Mouse (Mus musculus) liver, adult 2 months (tissue): ENCODE measurements around the gene Lig3. TPM values are rescaled to one million over a fixed set of nuclear protein-coding genes. Genes with fewer than 3 reads are reported as not detected.
"Not testable (repeated sequence)": the region's sequence is repeated elsewhere in the genome, so short reads cannot be mapped to it uniquely, and the experiment has no call there.

Experiments used
- DNase-seq: peaks from one replicate; pipeline ENCODE4 v3.0.0-alpha.2; 2011; ENCODE audit warnings: low read depth, low spot score; ENCODE audit errors: extremely low read depth
- H3K27ac ChIP-seq: fragments of 200-500 bp; replicated peaks from 2 replicates; pipeline ENCODE4 v1.5.1; 2012; ENCODE audit warnings: low read depth, mild to moderate bottlenecking, control low read depth, inconsistent platforms, low read length; ENCODE audit not compliant: insufficient read depth
- H3K27me3 ChIP-seq: fragments of 200-500 bp; 2 replicates; pipeline ENCODE4 v1.6.1; 2012; ENCODE audit warnings: mild to moderate bottlenecking, moderate library complexity, low read length, inconsistent platforms; ENCODE audit not compliant: control insufficient read depth, insufficient read depth
- H3K36me3 ChIP-seq: fragments of 200-500 bp; 2 replicates; pipeline ENCODE4 v1.6.1; 2012; ENCODE audit warnings: low read length, inconsistent platforms; ENCODE audit not compliant: control insufficient read depth, insufficient read depth
- H3K4me1 ChIP-seq: fragments of 200-500 bp; 2 replicates; pipeline ENCODE4 v1.6.1; 2011; ENCODE audit warnings: low read length; ENCODE audit not compliant: control insufficient read depth, insufficient read depth
- H3K4me3 ChIP-seq: fragments of 200-500 bp; 2 replicates; pipeline ENCODE4 v1.5.1; 2011; ENCODE audit warnings: low read depth, mild to moderate bottlenecking, control low read depth, low read length, moderate library complexity; ENCODE audit not compliant: insufficient read depth
- H3K79me2 ChIP-seq: fragments of 200-500 bp; 2 replicates; pipeline ENCODE4 v1.6.1; 2012; ENCODE audit warnings: inconsistent platforms, mild to moderate bottlenecking, low read length, moderate library complexity; ENCODE audit not compliant: control insufficient read depth, insufficient read depth
- H3K9ac ChIP-seq: fragments of 200-500 bp; 2 replicates; pipeline ENCODE4 v1.6.1; 2012; ENCODE audit warnings: low read depth, mild to moderate bottlenecking, control low read depth, inconsistent platforms, low read length
- CTCF ChIP-seq: fragments of 200-500 bp; IDR thresholded peaks from 2 replicates; pipeline ENCODE4 v1.5.1; 2011; ENCODE audit warnings: low read depth, low read length, control low read depth
- POLR2A ChIP-seq: fragments of 200-500 bp; IDR thresholded peaks from 2 replicates; pipeline ENCODE4 v1.6.1; 2011; ENCODE audit warnings: low read length, control low read depth; ENCODE audit not compliant: insufficient read depth; ENCODE audit errors: extremely low read depth
- WGBS: fragments of 180-500 bp; shearing (Covaris S2); methylation state at CpG from one replicate; pipeline ENCODE4 v1.1.7; 2018; 5-methylcytosine and 5-hydroxymethylcytosine counted together
- polyA plus RNA-seq: library from polyadenylated mRNA; depleted of rRNA; stranded (reverse); fragments of >200 nt; gene quantifications from 2 replicates; pipeline ENCODE4 v1.2.3, GENCODE M21; 2012
- total RNA-seq: library from RNA; depleted of rRNA; stranded (reverse); fragments of >200 nt; gene quantifications from 2 replicates; pipeline ENCODE4 v1.2.3, GENCODE M21; 2014

Gene Lig3
- total and polyA plus RNA-seq, 2 experiments: 8.0 to 15.4 TPM

DNA sequence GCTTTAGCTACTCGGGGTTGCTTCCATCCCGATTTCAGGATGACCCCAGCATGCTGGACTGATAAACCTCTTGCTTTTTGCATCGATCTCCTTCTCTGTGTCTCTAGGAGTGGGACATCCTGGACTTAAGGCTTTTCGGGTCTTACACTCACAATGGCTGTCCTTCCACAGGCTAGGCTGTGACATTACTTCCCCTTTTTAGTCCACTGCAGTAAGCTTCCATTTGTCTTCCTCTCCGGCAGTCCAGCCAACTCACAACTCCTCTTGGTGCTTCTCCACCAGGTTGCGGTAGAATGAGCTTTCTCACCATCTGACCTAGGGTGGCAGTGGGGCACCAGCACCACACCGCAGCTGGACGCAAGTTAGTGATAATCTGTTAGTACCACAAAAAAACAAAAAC, 53.0 kb downstream of the Lig3 start:
- no peak for TF ChIP-seq POLR2A
- no peak for TF ChIP-seq CTCF
- WGBS: 61% methylated on average over 8 of the region's 8 CpGs
- Histone ChIP-seq H3K4me3 (no peak overlapping the region), H3K36me3 (peaks cover 11% of the 10 kb centered on the region; the same call in 1 of the 2 replicates), H3K27me3 (no peaks in the 10 kb centered on the region), H3K79me2 (peaks cover 34% of the 10 kb centered on the region), H3K4me1 (no peaks in the 10 kb centered on the region), H3K9ac (no peak overlapping the region), H3K27ac (no peak overlapping the region)
- no peak for DNase-seq

DNA sequence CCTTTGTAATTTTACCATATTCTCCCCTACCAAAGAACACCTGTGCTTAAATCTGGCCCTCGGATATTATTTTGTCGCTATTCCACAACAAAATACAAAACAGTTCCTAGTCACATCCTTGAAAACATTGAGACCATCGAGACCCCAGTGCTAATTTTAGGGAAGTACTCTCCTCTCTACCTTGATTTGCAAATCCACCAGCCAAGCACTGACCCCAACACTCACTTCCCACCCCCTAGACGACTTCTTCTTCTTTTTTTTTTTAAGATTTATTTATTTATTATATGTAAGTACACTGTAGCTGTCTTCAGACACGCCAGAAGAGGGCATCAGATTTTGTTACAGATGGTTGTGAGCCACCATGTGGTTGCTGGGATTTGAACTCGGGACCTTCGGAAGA, 53.5 kb downstream of the Lig3 start:
- not testable (repeated sequence) for H3K27me3 ChIP-seq, DNase-seq, H3K4me1 ChIP-seq, H3K9ac ChIP-seq, H3K27ac ChIP-seq, H3K4me3 ChIP-seq
- 88% methylated on average over 7 of the region's 7 CpGs for WGBS
- Histone ChIP-seq H3K79me2 (peaks cover 37% of the 10 kb centered on the region), H3K36me3 (peaks cover 11% of the 10 kb centered on the region; the same call in 1 of the 2 replicates)

DNA sequence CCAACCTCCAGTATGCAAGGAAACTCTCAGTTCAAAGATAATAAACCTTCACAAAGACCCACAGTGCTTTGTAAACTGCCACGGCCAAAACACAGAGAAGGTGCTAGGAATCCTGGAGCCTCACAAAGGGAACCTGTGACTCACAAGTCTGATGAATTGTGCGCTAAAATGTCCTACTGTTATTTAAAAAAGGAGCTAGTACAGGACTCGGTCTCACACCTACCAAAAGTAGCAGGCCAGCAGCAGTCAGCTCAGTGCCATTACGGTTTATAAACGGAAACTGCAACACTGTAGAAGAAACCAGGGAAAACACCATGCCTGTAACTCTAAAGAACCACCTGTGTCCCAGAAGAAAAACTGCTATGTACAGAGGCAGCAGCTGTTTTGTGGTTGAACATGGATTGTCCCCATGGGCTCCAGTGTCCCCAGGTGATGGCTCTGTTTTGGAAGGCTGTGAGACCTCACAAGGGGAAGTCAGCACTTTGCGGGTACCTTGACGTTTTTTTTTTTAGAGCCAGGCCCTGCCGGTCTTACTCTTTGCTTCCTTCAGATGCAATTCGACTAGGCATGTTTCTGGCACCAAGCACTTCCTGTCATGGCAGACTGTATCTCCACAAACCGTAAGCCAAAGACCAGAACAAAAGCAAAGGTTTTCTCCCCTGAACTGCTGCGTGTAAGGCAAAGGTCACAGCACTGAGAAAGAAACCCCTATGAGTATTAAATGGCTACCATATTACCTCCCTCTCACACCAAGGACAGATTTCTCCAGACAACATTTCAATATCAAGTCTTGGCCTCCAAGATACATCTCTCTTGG, 54.9 kb downstream of the Lig3 start:
- TF ChIP-seq POLR2A (no peak), CTCF (no peak)
- DNase-seq: no peak
- H3K27me3 ChIP-seq: no peaks in the 10 kb centered on the region
- 89% methylated on average over 11 of the region's 11 CpGs for WGBS
- no peak overlapping the region for H3K4me3 ChIP-seq
- H3K27ac ChIP-seq: no peak overlapping the region
- peaks cover 45% of the 10 kb centered on the region for H3K79me2 ChIP-seq
- H3K4me1 ChIP-seq: no peaks in the 10 kb centered on the region
- peaks cover 8% of the 10 kb centered on the region; the same call in 1 of the 2 replicates for H3K36me3 ChIP-seq
- no peak overlapping the region for H3K9ac ChIP-seq

DNA sequence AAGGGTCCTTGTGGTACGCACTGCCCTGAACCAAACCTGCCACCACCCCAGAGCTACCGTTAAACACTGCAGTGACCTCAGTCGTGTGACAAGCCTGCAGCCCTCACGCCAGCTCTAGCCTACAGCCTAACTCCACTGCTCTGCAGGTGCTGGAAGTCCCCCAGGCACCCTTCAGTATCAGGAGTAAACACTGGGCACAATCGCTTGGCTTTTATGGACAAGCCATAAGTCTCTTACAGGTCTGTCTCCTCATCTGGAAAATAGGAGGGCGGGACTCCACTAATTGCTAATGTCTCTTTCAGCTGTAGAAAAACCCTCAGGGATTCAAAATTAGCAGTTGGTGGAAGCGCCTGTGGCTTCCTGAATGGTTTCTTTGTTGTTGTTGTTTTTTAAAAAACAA, 56.3 kb downstream of the Lig3 start:
- no peak for DNase-seq
- no peak overlapping the region for H3K9ac ChIP-seq
- H3K36me3 ChIP-seq: peaks cover 8% of the 10 kb centered on the region; the same call in 1 of the 2 replicates
- TF ChIP-seq POLR2A: no peak
- TF ChIP-seq CTCF: no peak
- WGBS: 83% methylated on average over 7 of the region's 7 CpGs
- no peak overlapping the region for H3K4me3 ChIP-seq
- H3K4me1 ChIP-seq: no peaks in the 10 kb centered on the region
- peaks cover 41% of the 10 kb centered on the region for H3K79me2 ChIP-seq
- no peak overlapping the region for H3K27ac ChIP-seq
- no peaks in the 10 kb centered on the region for H3K27me3 ChIP-seq

DNA sequence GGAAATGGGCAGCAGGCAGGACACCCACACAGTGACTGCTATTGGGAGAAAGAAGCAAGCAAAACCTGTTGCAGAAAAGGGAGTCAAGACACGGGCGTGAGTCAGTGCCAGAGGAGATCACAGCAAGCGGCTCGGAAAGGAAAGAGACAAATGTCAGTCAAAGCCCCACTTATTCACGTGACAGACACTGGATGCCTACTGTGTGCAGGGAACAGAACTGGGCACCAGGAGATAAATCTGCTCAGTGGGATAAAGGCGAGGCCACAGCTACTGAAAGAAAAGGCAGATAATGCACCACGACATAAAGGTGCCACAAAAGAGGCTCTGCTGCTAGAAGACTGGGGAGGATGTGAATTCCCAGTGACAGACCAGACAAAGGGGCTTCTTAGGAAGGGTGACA, 56.9 kb downstream of the Lig3 start:
- H3K4me1 ChIP-seq: peaks cover 2% of the 10 kb centered on the region; the same call in 1 of the 2 replicates
- peaks cover 8% of the 10 kb centered on the region; the same call in 1 of the 2 replicates for H3K36me3 ChIP-seq
- 92% methylated on average over 7 of the region's 7 CpGs for WGBS
- no peak for TF ChIP-seq POLR2A
- TF ChIP-seq CTCF: no peak
- no peak for DNase-seq
- no peak overlapping the region for H3K9ac ChIP-seq
- no peak overlapping the region for H3K27ac ChIP-seq
- peaks cover 44% of the 10 kb centered on the region for H3K79me2 ChIP-seq
- no peak overlapping the region for H3K4me3 ChIP-seq
- H3K27me3 ChIP-seq: no peaks in the 10 kb centered on the region

DNA sequence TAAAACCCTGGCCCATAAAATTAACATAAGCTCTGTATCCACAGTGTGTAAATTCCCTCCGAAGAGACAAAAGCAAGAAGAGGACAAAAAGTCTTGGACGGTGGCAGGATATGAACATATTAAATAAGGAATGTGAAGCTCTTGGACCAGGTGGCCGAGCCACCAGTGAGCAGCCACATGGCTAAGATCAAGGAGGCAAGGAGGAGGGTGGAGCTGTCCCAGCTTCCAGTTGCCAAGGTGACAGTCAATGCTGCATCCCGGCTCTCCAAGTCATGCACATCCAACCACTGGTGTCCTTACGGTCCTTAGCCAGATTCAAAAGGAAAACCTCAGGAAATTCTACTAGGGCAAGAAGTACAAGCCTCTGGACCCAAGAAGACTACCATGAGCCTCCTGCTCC, 57.6 kb downstream of the Lig3 start:
- Histone ChIP-seq H3K79me2 (peaks cover 45% of the 10 kb centered on the region), H3K27ac (no peak overlapping the region), H3K4me3 (no peak overlapping the region), H3K27me3 (no peaks in the 10 kb centered on the region), H3K4me1 (peaks cover 2% of the 10 kb centered on the region; the same call in 1 of the 2 replicates), H3K9ac (no peak overlapping the region), H3K36me3 (peaks cover 8% of the 10 kb centered on the region; the same call in 1 of the 2 replicates)
- DNase-seq: no peak
- TF ChIP-seq POLR2A (no peak), CTCF (no peak)
- 76% methylated on average over 5 of the region's 5 CpGs for WGBS
